Mouse (Mus musculus) limb, embryonic 14.5 days (tissue): ENCODE measurements at regions not wholly inside any gene's neighbourhood (a gene's known extent, or its start where the extent isn't known, plus 50 kb on each side); places are given as distances from the start of the nearest gene placed in this dataset.

Source experiments
- ATAC-seq: fragments of 200-750 bp; cut with Nextera tagmentation; 2 replicates; pipeline ENCODE4 v1.8.0; 2017; ENCODE audit warnings: low read depth, moderate number of reproducible peaks, moderate TSS enrichment; ENCODE audit not compliant: low FRiP score
- DNase-seq: peaks from one replicate; pipeline ENCODE4 v3.0.0-alpha.2; 2015; ENCODE audit warnings: low spot score
- H3K27ac ChIP-seq: fragments of 300-500 bp; sonication (generic); replicated peaks from 2 replicates; pipeline ENCODE4 v1.5.1; 2014; ENCODE audit warnings: low read depth, mild to moderate bottlenecking, low read length, moderate library complexity, mixed read lengths
- H3K27me3 ChIP-seq: fragments of 300-500 bp; sonication (generic); 2 replicates; pipeline ENCODE4 v1.6.1; 2014; ENCODE audit warnings: low read length, mixed read lengths; ENCODE audit not compliant: control insufficient read depth, insufficient read depth
- H3K36me3 ChIP-seq: fragments of 300-500 bp; sonication (generic); 2 replicates; pipeline ENCODE4 v1.6.1; 2014; ENCODE audit warnings: mild to moderate bottlenecking, low read length, moderate library complexity, mixed read lengths; ENCODE audit not compliant: control insufficient read depth, insufficient read depth
- H3K4me1 ChIP-seq: fragments of 300-500 bp; sonication (generic); 2 replicates; pipeline ENCODE4 v1.6.1; 2014; ENCODE audit warnings: antibody characterized with exemption, low read length, mixed read lengths; ENCODE audit not compliant: control insufficient read depth, insufficient read depth
- H3K4me2 ChIP-seq: fragments of 300-500 bp; sonication (generic); replicated peaks from 2 replicates; pipeline ENCODE4 v1.6.1; 2014; ENCODE audit warnings: low read depth, mild to moderate bottlenecking, low read length, moderate library complexity; ENCODE audit not compliant: severe bottlenecking
- H3K4me3 ChIP-seq: fragments of 300-500 bp; sonication (generic); replicated peaks from 2 replicates; pipeline ENCODE4 v1.5.1; 2014; ENCODE audit warnings: low read length
- H3K9ac ChIP-seq: fragments of 300-500 bp; sonication (generic); 2 replicates; pipeline ENCODE4 v1.6.1; 2014; ENCODE audit warnings: mild to moderate bottlenecking, low read depth, low read length, moderate library complexity; ENCODE audit not compliant: severe bottlenecking
- H3K9me3 ChIP-seq: fragments of 300-500 bp; sonication (generic); 2 replicates; pipeline ENCODE4 v1.6.1; 2016; ENCODE audit warnings: low read length; ENCODE audit not compliant: control insufficient read depth
- POLR2A ChIP-seq: fragments of 200-500 bp; IDR thresholded peaks from 2 replicates; pipeline ENCODE4 v1.8.0; 2012; ENCODE audit warnings: inconsistent platforms, mild to moderate bottlenecking, moderate library complexity, borderline replicate concordance; ENCODE audit not compliant: insufficient read depth, insufficient read length; ENCODE audit errors: extremely low read depth
- WGBS: fragments of 180-500 bp; shearing (Covaris S2); extraction: QIAGEN DNeasy Blood & Tissue Kit; methylation state at CpG from one replicate; pipeline ENCODE4 v1.1.7; 2014; 5-methylcytosine and 5-hydroxymethylcytosine counted together

DNA sequence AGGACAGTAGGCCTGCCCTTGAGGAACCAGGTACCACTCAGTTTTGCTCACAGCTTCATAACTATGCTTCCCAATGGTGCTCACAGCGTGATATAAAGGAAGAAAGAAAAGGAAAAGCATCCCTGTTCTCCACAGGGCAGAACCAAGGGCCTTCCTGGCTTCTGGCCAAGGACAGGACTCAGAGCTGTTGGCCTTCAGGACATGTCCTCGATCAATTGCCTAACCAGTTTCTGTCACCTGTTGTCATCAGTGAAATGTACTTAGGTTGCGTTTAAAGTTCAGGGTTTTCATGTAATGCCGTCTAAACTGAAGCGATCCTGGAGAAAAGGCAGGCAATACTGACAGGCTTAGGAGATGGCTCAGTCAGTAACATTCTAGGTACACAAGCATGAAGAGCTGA, 232.9 kb downstream of the Csl start:
- no peak for TF ChIP-seq POLR2A
- H3K4me2 ChIP-seq, result no peak overlapping the region
- peaks cover 13% of the 10 kb centered on the region for H3K4me1 ChIP-seq
- ATAC-seq (no peak), DNase-seq (no peak)
- H3K9ac ChIP-seq, result no peak overlapping the region
- H3K4me3 ChIP-seq, result no peak overlapping the region
- no peaks in the 10 kb centered on the region for H3K9me3 ChIP-seq
- 93% methylated on average over 5 of the region's 5 CpGs for WGBS
- H3K27ac ChIP-seq, result no peak overlapping the region
- no peaks in the 10 kb centered on the region for H3K36me3 ChIP-seq
- H3K27me3 ChIP-seq, result no peaks in the 10 kb centered on the region

GRCm38 (mm10) chr10:99531104-99531503, 228.4 kb downstream of the Csl start:
- Histone ChIP-seq H3K9me3 (no peaks in the 10 kb centered on the region), H3K9ac (no peak overlapping the region), H3K36me3 (no peaks in the 10 kb centered on the region), H3K4me3 (no peak overlapping the region), H3K4me2 (no peak overlapping the region), H3K27ac (no peak overlapping the region), H3K27me3 (no peaks in the 10 kb centered on the region), H3K4me1 (0 out of 2 replicates have a peak, but pooled peaks cover 5% of the 10 kb centered on the region)
- no peak for ATAC-seq
- no peak for TF ChIP-seq POLR2A
- DNase-seq, result no peak

GRCm38 (mm10) chr10:99531556-99531955, 227.9 kb downstream of the Csl start:
- 0 out of 2 replicates have a peak, but pooled peaks cover 5% of the 10 kb centered on the region for H3K4me1 ChIP-seq

GRCm38 (mm10) chr10:99531992-99532391, 227.5 kb downstream of the Csl start:
- Histone ChIP-seq H3K27me3 (no peaks in the 10 kb centered on the region), H3K4me2 (no peak overlapping the region), H3K27ac (no peak overlapping the region), H3K4me1 (0 out of 2 replicates have a peak, but pooled peaks cover 5% of the 10 kb centered on the region), H3K9me3 (no peaks in the 10 kb centered on the region), H3K9ac (no peak overlapping the region), H3K36me3 (no peaks in the 10 kb centered on the region), H3K4me3 (no peak overlapping the region)
- DNase-seq (no peak), ATAC-seq (no peak)
- TF ChIP-seq POLR2A, result no peak
- WGBS, result 37% methylated on average over 7 of the region's 7 CpGs

More at GRCm38 (mm10) chr10:99531556-99531955, 227.9 kb downstream of the Csl start:
- Histone ChIP-seq H3K9ac (no peak overlapping the region), H3K27me3 (no peaks in the 10 kb centered on the region), H3K27ac (no peak overlapping the region), H3K4me2 (no peak overlapping the region), H3K9me3 (no peaks in the 10 kb centered on the region), H3K36me3 (no peaks in the 10 kb centered on the region), H3K4me3 (no peak overlapping the region)
- DNase-seq (peak; percentile 75), ATAC-seq (no peak)
- TF ChIP-seq POLR2A, result no peak

- no peak for DNase-seq
- H3K27ac ChIP-seq, result no peak overlapping the region
- 24% methylated on average over 3 of the region's 3 CpGs for WGBS
Measured at GRCm38 (mm10) chr10:99532697-99533119, 226.8 kb downstream of the Csl start.

GRCm38 (mm10) chr10:99533468-99533867, 226.0 kb downstream of the Csl start:
- H3K9me3 ChIP-seq, result no peaks in the 10 kb centered on the region
- no peak overlapping the region for H3K4me2 ChIP-seq
- no peaks in the 10 kb centered on the region for H3K27me3 ChIP-seq
- no peak overlapping the region for H3K4me3 ChIP-seq
- no peak overlapping the region for H3K27ac ChIP-seq
- H3K4me1 ChIP-seq, result 0 out of 2 replicates have a peak, but pooled peaks cover 5% of the 10 kb centered on the region
- DNase-seq, result no peak
- TF ChIP-seq POLR2A, result no peak
- no peak overlapping the region for H3K9ac ChIP-seq
- no peaks in the 10 kb centered on the region for H3K36me3 ChIP-seq
- no peak for ATAC-seq
- 80% methylated on average over 4 of the region's 4 CpGs for WGBS

More at GRCm38 (mm10) chr10:99532697-99533119, 226.8 kb downstream of the Csl start:
- Histone ChIP-seq H3K9me3 (no peaks in the 10 kb centered on the region), H3K27me3 (no peaks in the 10 kb centered on the region), H3K4me1 (0 out of 2 replicates have a peak, but pooled peaks cover 5% of the 10 kb centered on the region), H3K36me3 (no peaks in the 10 kb centered on the region), H3K4me2 (no peak overlapping the region), H3K9ac (no peak overlapping the region), H3K4me3 (no peak overlapping the region)
- ATAC-seq, result no peak
- TF ChIP-seq POLR2A, result no peak
